Mouse (Mus musculus) frontal cortex, postnatal 14 days (tissue): ENCODE measurements at regions not wholly inside any gene's neighbourhood (a gene's known extent, or its start where the extent isn't known, plus 50 kb on each side); places are given as distances from the start of the nearest gene placed in this dataset.

ENCODE experiments used
- DNase-seq, 2 experiments: peaks; one replicate each; pipeline ENCODE4 v3.0.0; 2022; ENCODE audit warnings: low spot score in 2 of 2

DNA sequence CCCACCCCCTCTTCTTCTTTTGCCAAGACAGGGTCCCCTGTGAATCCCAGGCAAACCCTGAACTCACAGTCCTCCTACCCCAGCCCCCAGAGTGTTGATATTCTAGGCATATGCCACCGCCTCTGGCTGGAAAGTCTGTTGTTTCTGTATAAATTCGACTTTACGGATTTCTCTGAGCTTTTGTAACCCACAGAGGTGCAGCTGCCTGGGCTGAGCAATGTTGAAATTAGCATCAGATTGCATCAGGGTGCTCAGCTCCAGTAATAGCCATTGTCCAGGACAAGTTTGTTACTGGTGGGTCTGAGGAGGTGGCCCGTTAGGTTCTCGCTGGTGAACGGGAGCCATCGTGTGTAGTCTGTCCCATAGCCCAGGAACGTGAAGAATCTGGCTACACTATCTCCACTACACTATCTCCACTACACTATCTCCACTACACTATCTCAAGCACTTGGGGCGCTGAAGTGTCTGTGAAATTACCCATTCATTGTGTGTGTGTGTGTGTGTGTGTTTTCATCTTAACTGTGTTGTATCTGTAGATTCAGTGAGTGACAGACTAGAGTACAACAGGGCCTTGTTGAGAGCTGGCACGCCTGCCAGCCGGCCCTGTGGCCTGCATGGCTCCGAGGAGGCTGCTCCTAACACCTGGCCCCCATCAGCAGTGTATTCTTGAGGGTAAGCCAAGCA, 92.4 kb upstream of the Hnrnpk start:
- no peak for DNase-seq

DNA sequence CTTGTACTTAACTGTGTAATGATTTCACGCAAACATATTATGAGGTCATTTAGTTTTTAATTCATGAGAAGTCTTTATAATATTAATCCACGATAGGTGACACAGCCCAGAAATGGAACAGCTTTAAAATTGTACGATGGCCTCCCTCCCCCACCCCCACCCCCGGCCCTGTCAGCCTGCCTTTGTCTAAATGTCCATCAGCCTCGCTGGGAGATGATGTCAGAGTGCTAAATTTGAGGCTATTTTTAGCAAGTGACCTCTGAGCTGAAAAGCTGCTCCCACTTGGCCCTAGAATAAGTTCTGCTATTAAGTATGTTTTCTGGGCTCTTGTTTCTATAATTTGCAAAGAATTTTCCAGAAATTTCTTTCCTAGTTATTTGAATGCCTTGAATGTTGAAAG, 91.6 kb upstream of the Hnrnpk start:
- no peak for DNase-seq

DNA sequence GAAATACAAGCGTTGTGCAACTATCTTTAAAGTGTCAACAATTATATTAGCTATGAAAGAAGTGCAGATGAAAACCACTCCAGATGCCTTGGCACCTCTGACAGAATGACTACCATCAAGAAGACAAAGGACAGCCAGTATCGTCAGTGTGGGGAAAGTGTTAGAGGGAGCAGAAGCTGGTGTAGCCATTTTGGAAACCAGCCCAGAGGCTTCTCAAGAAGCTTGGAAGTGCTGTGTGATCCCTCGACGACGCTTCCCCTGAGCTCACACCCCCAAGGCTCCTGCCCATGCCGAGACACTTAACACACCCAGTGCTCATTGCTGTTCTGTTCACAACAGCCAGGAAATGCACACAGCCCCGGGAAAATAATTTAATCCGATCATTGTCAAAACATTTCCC, 87.7 kb upstream of the Hnrnpk start:
- no peak for DNase-seq

DNA sequence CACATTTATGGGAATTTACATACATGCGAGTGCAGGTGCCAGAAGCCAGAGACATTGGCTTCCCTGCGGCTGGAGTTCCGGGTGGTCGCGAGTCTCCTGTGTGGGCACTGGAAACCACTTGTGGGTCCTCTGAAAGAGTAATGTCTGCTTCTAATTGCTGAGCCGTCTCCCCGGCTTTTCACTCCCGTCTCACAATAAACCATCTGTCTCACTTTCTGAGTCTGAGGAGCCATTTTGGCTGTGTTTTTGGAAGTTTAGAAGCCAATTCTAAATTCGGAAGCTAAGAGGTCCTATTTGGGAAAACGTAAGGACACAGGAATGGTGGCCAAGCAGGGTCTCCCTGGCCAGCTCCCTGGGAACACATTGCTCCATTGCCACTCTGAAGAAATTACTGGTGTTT, 81.9 kb upstream of the Hnrnpk start:
- no peak for DNase-seq

DNA sequence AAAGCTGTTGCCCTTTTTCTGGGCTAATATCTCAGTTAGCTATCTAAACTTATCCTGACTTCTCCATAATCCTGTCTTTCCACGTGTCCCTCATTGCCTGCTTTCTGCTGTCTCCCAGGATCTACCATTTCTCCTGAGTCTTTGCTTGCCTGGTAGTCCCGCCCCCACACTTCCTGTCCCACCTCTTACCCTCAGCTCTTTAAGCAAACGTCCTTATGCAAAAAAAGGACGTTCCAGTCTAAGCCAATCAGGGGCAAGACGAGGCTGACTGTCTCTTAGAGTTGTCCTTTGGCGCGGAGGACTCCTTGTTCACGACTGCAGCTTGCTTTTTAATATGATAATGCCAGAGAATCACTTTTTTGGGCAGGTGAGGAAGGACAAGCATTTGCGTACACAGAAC, 79.6 kb upstream of the Hnrnpk start:
- DNase-seq: no peak

DNA sequence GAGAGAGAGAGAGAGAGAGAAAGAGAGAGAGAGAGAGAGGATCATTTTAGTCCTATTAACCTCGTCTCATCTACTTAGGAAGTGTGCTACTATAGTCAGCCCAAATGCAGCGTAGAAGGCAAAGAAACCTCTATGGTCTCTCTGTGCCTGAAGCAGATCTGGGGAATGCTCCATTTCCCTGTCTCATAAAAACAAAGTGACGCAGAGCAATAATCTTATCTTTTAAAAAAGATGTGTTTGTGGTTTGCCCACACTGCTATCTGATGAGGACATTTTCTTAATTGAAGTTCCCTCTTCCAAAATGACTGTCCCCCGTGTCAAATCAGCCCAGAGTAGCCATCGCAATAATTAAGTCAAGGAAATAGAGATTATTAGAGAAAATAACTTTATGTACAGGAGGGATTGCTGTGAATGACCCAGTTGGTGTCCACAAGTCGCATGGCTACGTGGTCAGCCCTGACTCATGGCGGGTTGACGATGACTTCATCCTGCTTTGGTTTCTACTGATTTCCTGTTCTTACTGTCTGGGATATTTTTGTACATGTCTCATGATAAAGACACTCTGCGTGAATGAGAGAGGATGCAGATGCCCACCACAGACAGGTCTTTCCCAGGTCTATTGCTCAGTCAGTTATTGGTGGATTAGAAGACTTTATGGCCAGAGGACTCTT, 77.9 kb upstream of the Hnrnpk start:
- no peak for DNase-seq

DNA sequence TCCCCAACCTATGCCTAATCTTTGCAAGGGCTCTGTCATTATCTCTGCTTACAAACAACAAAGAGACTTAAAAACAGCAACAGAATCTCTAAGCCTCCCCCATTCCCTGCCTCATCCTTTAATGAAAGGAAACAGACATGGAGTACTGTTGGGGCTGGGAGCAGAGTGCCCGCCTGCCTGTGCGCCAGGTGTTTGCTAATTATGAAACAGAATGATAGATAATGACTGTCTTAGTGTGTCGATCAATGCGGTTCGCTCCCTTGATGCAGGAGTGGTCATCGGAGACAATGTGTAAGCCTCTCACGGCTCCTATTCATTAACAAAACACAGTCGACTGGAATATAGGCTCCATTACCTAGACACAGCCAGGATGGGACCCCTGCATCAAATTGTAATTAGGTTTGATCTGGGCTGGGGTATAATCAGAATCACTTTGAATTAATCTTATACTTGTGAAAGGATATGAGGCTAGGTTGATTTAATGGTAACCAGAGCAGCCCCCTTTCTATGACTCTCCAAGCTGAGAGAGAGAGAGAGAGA, 77.3 kb upstream of the Hnrnpk start:
- DNase-seq: no peak

DNA sequence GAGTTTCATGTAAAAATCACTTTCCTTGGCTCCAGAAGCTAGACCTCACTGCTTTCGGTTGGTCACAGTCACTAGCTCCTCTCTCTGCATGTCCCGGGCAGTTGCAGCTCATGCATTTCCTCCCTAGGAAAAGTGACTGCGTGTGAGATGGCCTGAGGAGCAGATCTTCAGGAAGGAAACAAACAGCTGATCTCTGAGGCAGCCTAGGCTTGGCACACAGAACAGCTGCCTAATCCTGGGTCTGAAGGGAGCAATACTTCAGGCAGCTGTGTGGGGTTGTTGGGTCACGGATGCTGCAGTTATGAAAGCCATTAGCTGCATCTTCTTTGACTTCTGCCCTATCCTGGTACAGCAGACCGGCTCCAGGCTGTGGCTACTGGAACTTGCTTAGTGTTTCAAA, 75.3 kb upstream of the Hnrnpk start:
- no peak for DNase-seq

DNA sequence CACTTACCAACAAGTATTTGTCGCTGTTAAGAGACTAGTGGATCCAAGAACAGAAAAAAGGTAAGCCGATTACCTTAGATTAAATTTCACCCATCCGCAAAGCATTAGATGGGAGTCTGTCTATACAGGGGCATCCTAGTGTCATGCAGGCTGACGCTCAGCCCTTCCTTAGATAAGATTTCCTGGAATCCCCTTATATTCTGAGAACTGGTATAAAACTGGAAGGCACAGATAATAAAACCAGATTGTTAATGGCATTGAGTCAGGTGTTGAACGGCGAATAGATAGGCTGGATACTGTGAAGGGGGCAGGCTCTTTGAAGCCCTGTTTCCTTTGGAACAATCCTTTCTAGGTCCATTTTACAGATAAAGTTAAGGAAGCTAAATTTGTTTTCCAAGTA, 74.1 kb upstream of the Hnrnpk start:
- DNase-seq: no peak

DNA sequence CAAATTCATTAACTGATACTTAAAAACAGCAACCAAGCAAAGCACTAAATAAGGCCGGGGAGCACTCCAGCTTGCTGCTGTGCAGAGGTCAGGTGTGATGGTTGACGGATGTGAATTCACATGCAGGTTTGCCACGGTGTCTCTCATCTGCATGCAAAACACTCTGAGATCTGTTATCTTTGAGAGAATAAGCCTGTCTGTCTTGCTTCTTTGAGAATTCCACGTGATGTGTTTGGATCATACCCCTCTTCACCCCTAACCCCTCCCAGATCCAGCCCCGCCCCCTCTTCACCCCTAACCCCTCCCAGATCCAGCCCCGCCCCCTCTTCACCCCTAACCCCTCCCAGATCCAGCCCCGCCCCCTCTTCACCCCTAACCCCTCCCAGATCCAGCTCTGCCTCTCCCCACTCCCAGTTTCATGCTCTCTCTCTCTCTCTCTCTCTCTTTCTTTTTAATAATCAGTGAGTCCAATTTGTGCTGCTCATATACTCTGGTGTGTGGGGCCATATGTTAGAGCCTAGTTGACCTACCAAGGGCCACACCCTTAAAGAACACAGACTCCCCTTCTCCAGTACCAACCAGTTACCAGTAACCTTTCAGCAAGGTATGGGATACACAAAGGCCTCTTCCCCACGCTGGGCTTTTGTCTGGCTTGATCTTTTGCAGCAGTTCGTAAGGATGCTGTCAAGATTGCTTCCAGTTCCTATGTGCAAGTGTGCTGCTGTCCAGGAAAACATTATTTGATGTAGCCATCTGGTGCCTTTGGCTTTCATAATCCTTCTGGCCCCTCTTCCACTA, 73.1 kb upstream of the Hnrnpk start:
- DNase-seq: no peak

DNA sequence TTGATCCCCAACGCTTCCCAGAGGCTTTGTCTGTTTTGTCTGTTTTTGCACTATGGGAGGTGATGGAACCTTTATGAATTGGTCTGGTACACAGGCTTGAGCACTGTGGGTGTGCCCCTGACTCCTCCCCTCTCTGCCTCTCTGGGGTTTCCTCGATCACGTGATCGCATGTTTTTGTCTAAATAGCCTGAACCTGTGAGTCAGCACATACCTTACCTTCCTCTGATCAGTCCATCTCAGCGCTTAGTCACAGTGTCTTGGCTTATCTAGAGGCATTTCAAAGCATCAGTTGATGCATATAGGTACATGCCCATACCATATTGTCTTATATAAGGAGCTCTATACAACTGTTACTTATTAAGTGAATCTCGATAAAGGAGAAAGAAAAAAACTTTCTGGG, 72.4 kb upstream of the Hnrnpk start:
- no peak for DNase-seq

DNA sequence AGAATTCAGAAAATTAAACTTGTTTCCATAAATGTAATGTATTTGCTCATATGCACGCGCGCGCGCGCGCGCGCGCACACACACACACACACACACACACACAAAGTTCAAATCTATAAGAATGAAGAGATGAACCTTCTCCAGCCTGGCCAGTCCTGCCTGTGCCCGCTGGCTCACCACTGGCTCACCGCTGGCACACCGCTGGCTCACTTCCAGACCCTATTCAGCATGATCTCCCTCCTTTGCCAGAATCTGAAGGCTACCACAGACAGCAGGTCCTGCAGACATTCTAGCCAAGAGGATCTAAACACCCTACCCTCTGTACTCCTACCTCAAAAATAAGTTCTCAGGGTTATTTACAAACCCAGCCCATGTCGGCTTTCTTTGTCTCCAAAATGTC, 69.3 kb upstream of the Hnrnpk start:
- DNase-seq: no peak

DNA sequence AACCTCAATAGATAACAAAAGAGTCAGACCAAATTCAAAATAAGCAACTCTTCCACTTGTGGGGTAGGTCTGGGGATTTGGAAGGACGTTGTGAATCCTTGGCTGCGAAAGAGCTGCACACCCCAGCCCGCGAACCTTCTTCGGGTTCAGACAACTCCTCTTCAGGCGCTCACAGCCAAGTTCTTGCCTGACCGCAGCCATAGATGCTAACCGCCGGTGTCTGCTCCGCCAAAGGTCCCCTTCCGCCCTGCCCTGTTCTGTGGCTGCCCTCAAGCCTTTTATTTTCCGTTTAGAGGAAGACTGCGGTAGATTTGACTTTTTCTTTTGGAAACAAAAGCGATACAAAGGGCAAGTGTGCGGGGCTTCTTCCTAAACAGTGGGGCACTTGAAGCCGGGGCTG, 68.6 kb upstream of the Hnrnpk start:
- peak in 1 of 2 experiments; percentile 13 for DNase-seq

DNA sequence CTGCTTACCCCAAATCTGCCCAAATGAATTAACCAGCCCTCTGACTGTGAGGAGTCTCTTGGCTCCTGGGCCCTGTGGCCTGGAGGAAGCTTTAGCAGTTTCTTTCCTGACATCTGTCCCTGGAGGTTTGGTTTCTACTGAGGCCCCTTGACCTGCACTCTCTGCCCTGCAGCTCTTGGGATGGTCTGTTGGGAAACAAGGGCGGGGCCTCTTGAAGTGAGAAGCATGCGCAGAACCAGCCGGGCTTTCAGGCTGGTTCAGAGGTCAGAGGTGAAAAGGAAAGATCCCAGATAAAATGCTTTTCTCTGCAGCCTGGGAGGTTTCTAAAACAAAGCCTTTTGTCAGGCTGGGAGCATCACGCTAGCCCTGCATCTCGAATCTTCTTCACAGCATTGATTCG, 66.6 kb upstream of the Hnrnpk start:
- no peak for DNase-seq

DNA sequence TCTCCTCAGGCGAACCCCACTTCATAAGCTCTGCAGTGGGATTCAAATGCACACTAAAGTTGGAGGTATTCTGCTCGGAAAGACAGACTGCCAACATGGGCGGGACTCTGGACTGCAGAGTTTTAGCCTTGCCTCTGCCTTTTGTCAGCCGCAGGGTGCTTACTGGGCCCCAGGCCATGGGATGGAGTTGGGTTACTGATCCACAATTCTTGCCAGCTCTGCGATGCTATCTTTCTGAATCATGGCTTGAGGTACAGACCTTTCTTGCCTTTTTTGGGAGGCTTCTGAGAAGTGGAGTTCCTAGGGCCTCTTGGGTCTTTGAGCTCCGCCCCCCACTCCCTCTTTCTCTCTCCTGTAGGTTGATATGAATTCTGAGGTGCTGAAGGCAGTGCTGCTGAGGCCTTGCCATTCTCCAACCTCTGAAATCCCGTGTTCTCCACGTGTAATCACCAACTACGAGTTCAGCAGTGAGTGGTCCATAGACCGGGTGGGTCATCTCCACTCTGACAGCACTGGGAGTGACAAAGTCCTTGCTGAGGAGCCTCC, 64.0 kb upstream of the Hnrnpk start:
- DNase-seq: no peak

DNA sequence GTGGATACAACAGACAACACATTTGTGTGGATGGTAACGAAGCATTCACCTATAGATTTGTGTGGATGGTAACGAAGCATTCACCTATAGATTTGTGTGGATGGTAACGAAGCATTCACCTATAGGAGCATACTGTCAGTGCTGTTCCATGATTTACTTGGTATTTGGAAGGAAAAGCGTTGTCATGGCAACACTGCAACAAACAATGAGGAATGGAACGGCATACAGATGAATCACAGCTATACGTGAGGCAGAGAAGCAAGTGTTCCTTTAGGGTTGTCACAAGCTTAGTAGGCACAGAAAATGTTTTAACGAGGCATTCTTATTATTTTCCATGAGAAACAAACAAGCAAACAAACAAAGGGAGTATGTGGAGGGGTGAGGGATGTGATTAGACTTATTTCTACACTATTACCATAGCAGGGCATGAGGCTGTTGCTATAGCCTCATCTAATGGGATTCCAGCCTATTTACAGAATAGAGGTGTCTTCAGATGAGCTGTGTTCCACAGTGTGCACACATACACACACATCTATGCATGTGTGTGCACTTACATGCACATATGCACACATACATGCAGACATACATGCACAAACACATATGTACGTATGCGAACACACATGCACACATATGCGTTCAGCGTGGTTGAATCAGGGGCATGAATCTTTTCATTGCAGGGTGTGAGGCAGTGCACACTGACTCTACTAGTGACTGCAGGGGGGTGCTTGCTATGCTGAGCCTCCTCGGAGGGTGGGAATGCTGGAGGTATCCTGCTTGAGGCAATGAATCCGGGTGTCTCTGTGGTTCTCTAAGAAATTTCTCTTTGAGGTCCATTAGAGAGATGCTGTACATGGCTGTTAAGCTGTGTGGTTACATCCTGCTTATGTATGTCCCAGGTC, 62.3 kb upstream of the Hnrnpk start:
- no peak for DNase-seq
